Mouse (Mus musculus) testis, adult 2 months (tissue): ENCODE data around the gene Bfsp2. TPM values are rescaled to one million over a fixed set of nuclear protein-coding genes. Genes with fewer than 3 reads are reported as not detected.

ENCODE experiments used
- H3K27ac ChIP-seq: fragments of 200-500 bp; 2 replicates; pipeline ENCODE4 v1.5.1; 2012; ENCODE audit warnings: low read depth, low read length; ENCODE audit not compliant: control insufficient read depth, insufficient read depth
- H3K27me3 ChIP-seq: fragments of 200-500 bp; 2 replicates; pipeline ENCODE4 v1.6.1; 2012; ENCODE audit warnings: mild to moderate bottlenecking, low read length, moderate library complexity; ENCODE audit not compliant: control insufficient read depth, insufficient read depth
- H3K36me3 ChIP-seq: fragments of 200-500 bp; 2 replicates; pipeline ENCODE4 v1.6.1; 2012; ENCODE audit warnings: mild to moderate bottlenecking, low read length; ENCODE audit not compliant: control insufficient read depth, insufficient read depth
- H3K4me1 ChIP-seq: fragments of 200-500 bp; 2 replicates; pipeline ENCODE4 v1.6.1; 2012; ENCODE audit warnings: low read length; ENCODE audit not compliant: control insufficient read depth, insufficient read depth
- H3K4me3 ChIP-seq: fragments of 200-500 bp; 2 replicates; pipeline ENCODE4 v1.5.1; 2012; ENCODE audit warnings: low read depth, mild to moderate bottlenecking, low read length, moderate library complexity, mixed read lengths; ENCODE audit not compliant: control insufficient read depth
- CTCF ChIP-seq: fragments of 200-500 bp; IDR thresholded peaks from 2 replicates; pipeline ENCODE4 v1.5.1; 2012; ENCODE audit warnings: low read depth, mild to moderate bottlenecking, inconsistent platforms, low read length, moderate library complexity; ENCODE audit not compliant: control insufficient read depth, insufficient read depth, insufficient replicate concordance
- POLR2A ChIP-seq: fragments of 200-500 bp; IDR thresholded peaks from 2 replicates; pipeline ENCODE4 v1.6.1; 2012; ENCODE audit warnings: low read depth, mild to moderate bottlenecking, inconsistent platforms, low read length, moderate library complexity; ENCODE audit not compliant: control insufficient read depth
- polyA plus RNA-seq: library from polyadenylated mRNA; depleted of rRNA; stranded (reverse); fragments of >200 nt; gene quantifications from 2 replicates; pipeline ENCODE4 v1.2.3, GENCODE M21; 2012; rRNA removed

Bfsp2 gene
- 0.74 and 0.75 TPM in 2 replicates for polyA plus RNA-seq

DNA sequence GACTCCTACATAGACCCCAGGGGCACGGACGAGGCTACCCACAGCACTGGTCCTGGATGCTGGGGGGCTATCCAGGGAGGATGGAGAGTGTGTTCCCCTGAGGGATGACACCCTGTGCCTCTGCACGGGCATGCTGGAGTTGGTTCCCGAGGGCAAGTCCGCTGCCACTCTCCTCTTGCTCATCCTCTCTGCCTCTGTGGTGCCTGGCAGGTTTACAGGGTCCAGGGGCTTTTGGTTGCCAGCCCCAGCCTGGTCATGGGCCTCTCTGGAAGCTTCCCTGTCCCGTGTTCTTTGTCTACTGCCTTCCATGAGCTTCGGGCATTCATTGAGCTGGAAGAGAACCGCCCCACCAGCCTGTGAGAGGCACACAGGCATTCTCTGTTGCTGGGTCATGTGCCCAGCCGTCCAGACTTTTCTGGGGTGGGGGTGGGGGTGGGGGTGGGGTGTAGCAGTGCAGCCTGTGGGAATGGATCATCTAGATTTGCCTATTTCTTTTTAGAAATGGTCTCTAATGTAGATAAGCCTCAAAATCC lies at the start of gene Bfsp2:
Gene Bfsp2 (minus strand): TSS at position 377 of the 533 bp plus-strand sequence.
- H3K36me3 ChIP-seq: no peaks in the 10 kb centered on the region
- TF ChIP-seq POLR2A (no peak), CTCF (no peak)
- H3K27ac ChIP-seq: no peak within 1 kb of the TSS
- no peaks in the 10 kb centered on the region for H3K27me3 ChIP-seq
- H3K4me1 ChIP-seq: peaks cover 5% of the 10 kb centered on the region
- H3K4me3 ChIP-seq: no peak within 1 kb of the TSS

DNA sequence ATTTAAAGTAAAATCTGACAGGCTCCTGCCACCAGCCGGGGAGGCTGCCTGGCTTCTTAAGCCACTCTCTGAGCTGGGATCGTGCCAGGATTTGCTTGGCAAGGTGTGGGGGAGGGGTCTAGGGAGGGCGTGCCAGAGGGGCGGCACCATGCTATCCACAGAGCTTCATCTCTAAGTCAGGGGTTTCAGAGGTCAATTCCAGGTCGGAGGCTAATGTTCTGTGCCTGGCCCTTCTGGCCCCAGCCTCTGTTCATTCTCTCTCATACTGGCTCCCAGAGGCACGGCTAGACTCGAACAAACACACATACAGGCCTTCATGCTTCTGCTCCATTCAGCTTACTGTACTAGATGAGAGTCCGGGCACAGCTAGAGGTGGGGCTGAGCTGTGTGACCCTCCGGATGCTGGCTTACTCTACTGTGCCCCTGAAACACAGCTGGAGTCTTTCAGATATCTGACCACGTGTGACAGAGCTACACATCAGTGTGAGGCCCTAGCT lies 44.9 kb upstream of the Bfsp2 start:
- Histone ChIP-seq H3K27me3 (no peaks in the 10 kb centered on the region), H3K27ac (no peak overlapping the region), H3K4me1 (no peaks in the 10 kb centered on the region), H3K36me3 (no peaks in the 10 kb centered on the region), H3K4me3 (no peak overlapping the region)
- TF ChIP-seq CTCF (no peak), POLR2A (no peak)

DNA sequence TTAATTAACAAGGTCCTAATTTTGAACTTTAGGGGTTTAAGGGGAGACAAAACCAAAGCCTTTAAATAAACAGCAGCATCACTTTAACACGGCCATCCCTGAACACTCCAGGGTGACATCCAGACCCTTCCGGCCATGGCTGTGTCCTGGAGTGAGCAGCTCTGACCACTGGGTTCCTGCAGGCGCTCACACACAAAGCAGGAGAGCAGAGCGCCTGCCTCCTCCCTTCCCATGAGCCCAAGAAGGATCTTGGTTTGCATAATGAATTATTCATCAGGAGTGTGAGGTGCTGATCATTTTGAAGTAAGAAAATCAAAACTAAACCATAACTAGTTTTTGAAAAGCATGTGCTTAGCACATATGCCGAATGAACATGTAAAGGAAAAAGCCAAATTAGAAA lies 44.4 kb upstream of the Bfsp2 start:
- TF ChIP-seq POLR2A: no peak
- TF ChIP-seq CTCF: no peak
- Histone ChIP-seq H3K4me3 (no peak overlapping the region), H3K27me3 (no peaks in the 10 kb centered on the region), H3K27ac (no peak overlapping the region), H3K36me3 (no peaks in the 10 kb centered on the region), H3K4me1 (no peaks in the 10 kb centered on the region)

- no peak for TF ChIP-seq CTCF
- no peak for TF ChIP-seq POLR2A
- no peak overlapping the region for H3K4me3 ChIP-seq
- H3K4me1 ChIP-seq: no peaks in the 10 kb centered on the region
- H3K36me3 ChIP-seq: no peaks in the 10 kb centered on the region
- no peak overlapping the region for H3K27ac ChIP-seq
- H3K27me3 ChIP-seq: no peaks in the 10 kb centered on the region
Observed at GRCm38 (mm10) chr9:103523742-103524403, 43.7 kb upstream of the Bfsp2 start.

DNA sequence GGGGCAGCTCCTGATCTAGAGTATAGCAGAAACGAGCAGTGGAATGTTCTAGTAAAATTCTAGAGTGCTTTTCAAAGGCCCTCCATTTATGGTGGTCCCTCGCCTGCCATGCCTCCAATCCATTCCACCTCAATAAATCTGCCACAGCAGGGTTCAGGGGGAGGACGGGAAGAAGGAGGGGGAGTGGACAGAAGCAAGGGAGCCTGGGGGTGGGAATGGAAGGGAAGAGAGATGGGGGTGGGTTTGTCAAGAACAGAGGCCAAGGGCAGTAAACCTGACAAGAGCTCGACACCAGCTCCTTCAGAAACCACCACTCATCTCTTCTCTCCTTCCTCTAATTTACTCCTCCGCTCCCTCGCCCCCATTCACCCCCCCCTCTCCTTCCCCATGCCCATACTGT lies 42.8 kb upstream of the Bfsp2 start:
- Histone ChIP-seq H3K27me3 (no peaks in the 10 kb centered on the region), H3K4me3 (no peak overlapping the region), H3K4me1 (no peaks in the 10 kb centered on the region), H3K36me3 (no peaks in the 10 kb centered on the region), H3K27ac (no peak overlapping the region)
- TF ChIP-seq POLR2A (no peak), CTCF (no peak)

GRCm38 (mm10) chr9:103513884-103514283 lies 33.7 kb upstream of the Bfsp2 start:
- H3K36me3 ChIP-seq: no peaks in the 10 kb centered on the region
- no peak overlapping the region for H3K4me3 ChIP-seq
- H3K27ac ChIP-seq: no peak overlapping the region
- H3K27me3 ChIP-seq: no peaks in the 10 kb centered on the region
- H3K4me1 ChIP-seq: no peaks in the 10 kb centered on the region
- TF ChIP-seq CTCF (no peak), POLR2A (no peak)

DNA sequence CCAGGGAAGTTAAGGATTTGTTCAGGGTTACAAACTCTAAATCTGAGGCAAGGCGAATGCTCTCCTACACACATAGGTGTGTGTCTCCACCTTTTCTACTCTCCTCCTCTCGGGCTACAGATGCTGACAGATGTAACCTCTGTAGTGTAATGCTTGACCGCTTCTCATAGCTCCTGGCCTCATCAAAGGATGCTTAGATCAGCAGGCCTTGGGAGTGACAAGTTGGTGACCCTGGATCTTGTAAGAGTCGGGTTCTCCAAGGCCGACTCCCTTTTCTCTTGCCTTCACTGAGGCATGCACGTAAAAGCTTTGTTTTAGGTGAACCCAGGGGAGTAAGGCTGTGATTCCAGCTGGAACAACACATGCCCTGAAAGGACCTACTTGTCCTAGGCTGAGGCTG lies 32.0 kb upstream of the Bfsp2 start:
- Histone ChIP-seq H3K27ac (no peak overlapping the region), H3K4me1 (no peaks in the 10 kb centered on the region), H3K36me3 (no peaks in the 10 kb centered on the region), H3K27me3 (no peaks in the 10 kb centered on the region), H3K4me3 (no peak overlapping the region)
- TF ChIP-seq POLR2A (no peak), CTCF (no peak)
